Mouse (Mus musculus) erythroblast, embryonic 14.5 days (primary cell): ENCODE results near the gene Ahsg. TPM values are rescaled to one million over a fixed set of nuclear protein-coding genes. Genes with fewer than 3 reads are reported as not detected.
"Not testable (repeated sequence)": the region's sequence is repeated elsewhere in the genome, so short reads cannot be mapped to it uniquely, and the experiment has no call there.

Experiments used
- H3K27me3 ChIP-seq: 2 replicates; pipeline ENCODE4 v1.6.1; 2012; ENCODE audit warnings: inconsistent platforms; ENCODE audit not compliant: control insufficient read depth
- H3K36me3 ChIP-seq: 2 replicates; pipeline ENCODE4 v1.6.1; 2012; ENCODE audit warnings: mild to moderate bottlenecking, inconsistent platforms; ENCODE audit not compliant: control insufficient read depth
- H3K4me1 ChIP-seq: 2 replicates; pipeline ENCODE4 v1.6.1; 2012; ENCODE audit warnings: inconsistent platforms; ENCODE audit not compliant: control insufficient read depth
- H3K4me3 ChIP-seq: replicated peaks from 2 replicates; pipeline ENCODE3; 2012; ENCODE audit warnings: moderate library complexity, mild to moderate bottlenecking, inconsistent platforms
- H3K9me3 ChIP-seq: 2 replicates; pipeline ENCODE4 v1.6.1; 2012; ENCODE audit warnings: low read length, inconsistent platforms, mixed read lengths; ENCODE audit not compliant: control insufficient read depth
- GATA1 ChIP-seq: IDR thresholded peaks from 2 replicates; pipeline ENCODE4 v1.6.1; 2012; ENCODE audit warnings: low read length, inconsistent platforms, mixed read lengths
- TAL1 ChIP-seq: IDR thresholded peaks from 3 replicates; pipeline ENCODE4 v1.6.1; 2012; ENCODE audit warnings: low read length, inconsistent platforms, mixed read lengths
- polyA plus RNA-seq: library from polyadenylated mRNA; stranded (reverse); fragments of >175 nt; gene quantifications from 2 replicates; pipeline ENCODE4 v1.2.3, GENCODE M21; 2012

Ahsg gene
- polyA plus RNA-seq, 1 experiment: 0.93 TPM

DNA sequence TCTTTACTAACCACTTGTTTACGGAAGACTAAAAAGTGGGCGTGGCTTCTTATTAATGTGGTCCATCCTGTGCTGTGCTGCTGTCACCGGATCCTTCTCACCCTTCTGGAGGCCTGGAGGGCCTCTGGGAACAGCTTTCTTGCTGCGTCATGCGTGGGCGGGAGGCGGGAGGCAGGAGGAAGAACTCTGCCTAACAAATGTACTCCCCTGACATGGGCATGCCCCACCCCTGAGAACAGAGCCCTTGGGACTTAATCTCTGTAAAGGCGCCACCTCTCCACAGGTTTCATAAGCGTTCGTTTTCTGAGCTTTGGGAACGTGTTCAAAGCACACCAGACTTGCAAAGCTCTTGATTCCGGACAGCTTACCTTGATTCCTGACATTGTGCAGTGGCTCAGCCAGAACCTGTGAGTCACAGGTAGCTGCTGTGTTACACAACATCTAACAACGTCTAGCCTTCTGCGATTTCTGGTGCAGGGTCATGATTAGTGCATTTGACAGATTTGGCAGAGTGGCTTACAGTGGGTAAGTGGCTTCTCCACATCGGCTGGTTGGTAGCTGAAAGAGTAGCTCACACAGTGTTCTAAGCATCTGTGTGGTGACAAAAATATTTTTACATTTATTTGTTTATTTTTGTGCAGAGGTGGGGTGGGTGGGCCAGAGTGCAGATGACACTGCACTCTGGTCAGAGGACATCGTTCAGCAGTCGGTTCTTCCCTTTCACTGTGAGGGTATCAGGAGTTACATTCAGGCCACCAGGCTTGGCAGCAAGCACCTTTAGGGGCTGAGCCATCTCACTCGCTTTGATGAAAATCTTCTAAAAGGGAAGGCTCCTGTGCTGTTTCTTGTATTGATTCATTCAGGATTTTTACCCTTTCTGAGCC, 29.1 kb downstream of the Ahsg start:
- no peaks in the 10 kb centered on the region for H3K36me3 ChIP-seq
- no peak overlapping the region for H3K4me3 ChIP-seq
- no peaks in the 10 kb centered on the region for H3K27me3 ChIP-seq
- peaks cover 3% of the 10 kb centered on the region; the same call in 1 of the 2 replicates for H3K9me3 ChIP-seq
- no peaks in the 10 kb centered on the region for H3K4me1 ChIP-seq
- TF ChIP-seq TAL1: no peak
- TF ChIP-seq GATA1: no peak

DNA sequence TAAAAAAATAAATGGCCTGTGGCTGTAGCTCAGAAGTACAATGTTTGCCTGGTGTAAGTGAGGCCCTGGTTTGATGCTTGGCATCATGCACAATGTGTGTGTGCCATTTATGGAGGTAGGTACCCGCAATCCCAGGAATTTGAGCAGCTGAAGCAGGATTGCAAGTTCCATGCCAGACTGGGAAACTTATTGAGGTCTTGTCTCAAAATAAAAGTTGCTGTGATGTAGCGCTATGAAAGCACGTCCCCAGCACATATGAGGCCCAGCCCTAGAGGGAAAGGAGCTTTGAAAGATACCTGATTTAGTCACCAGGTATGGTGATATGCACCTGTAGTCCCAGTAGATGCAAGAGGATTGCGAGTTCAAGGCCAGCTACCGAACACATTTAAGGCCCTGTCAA, 30.7 kb downstream of the Ahsg start:
- no peaks in the 10 kb centered on the region for H3K9me3 ChIP-seq
- TF ChIP-seq TAL1 (no peak), GATA1 (no peak)

DNA sequence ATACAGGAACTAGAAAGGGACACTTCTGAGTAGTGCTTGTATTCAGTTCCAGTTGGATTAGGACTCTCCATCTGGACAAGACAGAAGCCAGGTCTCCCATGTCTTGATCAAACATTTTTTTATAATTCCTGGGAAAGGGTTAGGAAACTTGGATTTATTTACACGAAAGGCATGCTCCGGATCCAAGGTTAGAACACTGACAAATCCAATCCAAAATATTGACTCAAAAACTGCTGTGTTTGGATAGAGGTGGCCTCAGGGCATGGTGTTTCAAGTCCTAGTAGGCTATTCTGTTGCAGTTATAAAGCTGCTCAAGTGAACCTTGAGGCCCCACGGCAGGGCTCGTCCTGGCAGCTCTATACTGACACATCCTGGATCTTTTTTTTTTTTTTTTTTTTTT, 31.4 kb downstream of the Ahsg start:
- H3K9me3 ChIP-seq: no peaks in the 10 kb centered on the region
- H3K27me3 ChIP-seq: no peaks in the 10 kb centered on the region
- no peaks in the 10 kb centered on the region for H3K4me1 ChIP-seq
- TF ChIP-seq TAL1: no peak
- no peak for TF ChIP-seq GATA1
- H3K36me3 ChIP-seq: no peaks in the 10 kb centered on the region
- no peak overlapping the region for H3K4me3 ChIP-seq

More for the DNA sequence above, 30.7 kb downstream of the Ahsg start:
- Histone ChIP-seq H3K4me1 (no peaks in the 10 kb centered on the region), H3K27me3 (no peaks in the 10 kb centered on the region), H3K4me3 (no peak overlapping the region), H3K36me3 (no peaks in the 10 kb centered on the region)

GRCm38 (mm10) chr16:22929575-22929974, 38.5 kb downstream of the Ahsg start:
- Histone ChIP-seq H3K4me3 (no peak overlapping the region), H3K9me3 (peaks cover 14% of the 10 kb centered on the region), H3K4me1 (no peaks in the 10 kb centered on the region), H3K36me3 (no peaks in the 10 kb centered on the region), H3K27me3 (no peaks in the 10 kb centered on the region)
- no peak for TF ChIP-seq TAL1
- TF ChIP-seq GATA1: no peak

GRCm38 (mm10) chr16:22931431-22932200, 40.5 kb downstream of the Ahsg start:
- H3K4me3 ChIP-seq: no peak overlapping the region
- peaks cover 14% of the 10 kb centered on the region for H3K9me3 ChIP-seq
- no peaks in the 10 kb centered on the region for H3K27me3 ChIP-seq

GRCm38 (mm10) chr16:22937631-22938030, 46.6 kb downstream of the Ahsg start:
- Histone ChIP-seq H3K4me3 (no peak overlapping the region), H3K36me3 (no peaks in the 10 kb centered on the region), H3K27me3 (no peaks in the 10 kb centered on the region), H3K9me3 (peaks cover 2% of the 10 kb centered on the region; the same call in 1 of the 2 replicates), H3K4me1 (no peaks in the 10 kb centered on the region)
- TF ChIP-seq GATA1 (no peak), TAL1 (no peak)

More at GRCm38 (mm10) chr16:22931431-22932200, 40.5 kb downstream of the Ahsg start:
- no peaks in the 10 kb centered on the region for H3K36me3 ChIP-seq
- H3K4me1 ChIP-seq: no peaks in the 10 kb centered on the region
- TF ChIP-seq GATA1 (no peak), TAL1 (no peak)

DNA sequence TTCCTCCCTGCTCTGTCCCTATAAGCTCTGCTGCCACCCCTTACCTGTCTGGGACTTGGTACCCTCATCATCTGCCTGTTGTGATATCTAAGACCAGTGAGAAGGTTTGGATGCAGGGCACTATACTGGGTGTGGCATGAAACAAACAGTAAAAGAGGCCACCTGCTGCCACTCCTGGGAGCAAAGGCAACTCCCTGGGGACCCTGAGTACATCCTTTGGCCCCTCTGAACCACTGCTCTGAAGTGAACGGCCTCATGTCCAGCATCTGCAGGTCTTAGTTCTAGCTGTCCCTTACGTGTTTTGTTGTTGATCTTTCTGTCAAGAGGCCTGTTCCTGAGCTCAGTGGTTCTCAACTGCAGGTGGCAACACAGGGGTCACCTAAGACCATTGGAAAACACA, 47.5 kb downstream of the Ahsg start:
- Histone ChIP-seq H3K27me3 (no peaks in the 10 kb centered on the region), H3K4me1 (no peaks in the 10 kb centered on the region), H3K4me3 (no peak overlapping the region), H3K9me3 (peaks cover 2% of the 10 kb centered on the region; the same call in 1 of the 2 replicates), H3K36me3 (no peaks in the 10 kb centered on the region)
- TF ChIP-seq GATA1 (no peak), TAL1 (no peak)

DNA sequence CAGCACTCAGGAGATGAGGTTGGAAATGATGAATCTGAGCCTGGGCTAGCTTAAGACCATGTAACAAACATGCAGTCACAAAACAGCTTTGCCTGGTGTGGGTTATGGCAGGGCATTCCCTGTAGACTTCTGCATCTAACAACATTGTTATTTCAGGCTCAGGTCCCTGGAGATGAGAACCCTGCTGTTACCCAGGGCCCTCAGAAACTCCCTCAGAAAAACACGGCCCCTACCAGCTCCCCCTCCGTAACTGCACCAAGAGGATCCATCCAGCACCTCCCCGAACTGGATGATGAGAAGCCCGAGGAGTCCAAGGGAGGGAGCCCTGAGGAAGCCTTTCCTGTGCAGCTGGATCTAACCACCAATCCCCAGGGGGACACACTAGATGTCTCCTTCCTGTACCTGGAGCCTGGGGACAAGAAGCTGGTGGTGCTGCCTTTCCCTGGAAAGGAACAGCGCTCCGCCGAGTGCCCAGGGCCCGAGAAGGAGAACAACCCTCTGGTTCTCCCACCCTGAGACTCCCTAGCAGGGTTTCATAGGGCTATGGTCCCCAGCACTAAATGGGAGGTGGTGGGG, 48.1 kb downstream of the Ahsg start:
- peaks cover 2% of the 10 kb centered on the region; the same call in 1 of the 2 replicates for H3K9me3 ChIP-seq
- no peaks in the 10 kb centered on the region for H3K4me1 ChIP-seq
- H3K27me3 ChIP-seq: no peaks in the 10 kb centered on the region
- no peak overlapping the region for H3K4me3 ChIP-seq
- TF ChIP-seq TAL1 (no peak), GATA1 (no peak)
- no peaks in the 10 kb centered on the region for H3K36me3 ChIP-seq

GRCm38 (mm10) chr16:22941825-22942476, 50.9 kb downstream of the Ahsg start:
- H3K36me3 ChIP-seq, H3K4me1 ChIP-seq, H3K9me3 ChIP-seq, H3K4me3 ChIP-seq, H3K27me3 ChIP-seq: not testable (repeated sequence)
